1 mouse cellular context compared by ENCODE assay signal in the genomic region with DNA sequence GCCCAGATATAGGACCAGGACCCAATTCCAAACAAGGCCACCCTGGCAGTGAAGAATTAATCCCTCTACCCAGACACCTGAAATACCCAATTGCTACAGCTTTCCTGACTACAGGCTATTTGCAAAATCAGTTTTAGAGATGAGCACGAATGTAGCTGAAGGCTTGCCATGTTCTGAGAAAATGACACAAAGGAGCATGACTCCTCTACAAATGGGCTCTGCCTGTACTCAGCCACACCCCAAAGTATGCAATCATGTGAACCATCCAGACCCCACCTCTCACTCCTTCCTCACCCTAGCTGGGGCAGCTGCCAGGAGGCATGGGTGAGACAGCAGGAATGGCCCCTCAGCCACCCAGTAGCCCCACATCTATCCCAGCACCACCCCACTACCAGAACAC.
TF ChIP-seq lines count a peak whose summit lies in the region.

No protein-coding gene starts in this region.

TF ChIP-seq in MEL, 35 proteins besides CTCF, POLR2A, EP300 and RAD21:
- no peak for TF ChIP-seq ZNF384 (IDR thresholded peaks at IDR 0.05; ENCODE audit: low read depth, low read length)
- peak; percentile 99 for TF ChIP-seq MXI1 (IDR thresholded peaks at IDR 0.05; ENCODE audit: low read depth, low read length)
- peak; percentile 45 for TF ChIP-seq USF1 (IDR thresholded peaks at IDR 0.05; ENCODE audit: low read depth, low read length)
- peak; percentile 62; the same call in 1 of the 2 replicates for TF ChIP-seq MAX (IDR thresholded peaks at IDR 0.05; ENCODE audit: low read length)
- TF ChIP-seq ELF1 (IDR thresholded peaks at IDR 0.05; ENCODE audit: low read depth, low read length), result no peak
- no peak for TF ChIP-seq GATA1 (IDR thresholded peaks at IDR 0.05; ENCODE audit: low read depth, low read length)
- 0 out of 2 replicates have a peak, but pooled peaks have one; percentile 10 for TF ChIP-seq TBP (IDR thresholded peaks at IDR 0.05; ENCODE audit: low read depth, low read length)
- TF ChIP-seq SIN3A (IDR thresholded peaks at IDR 0.05; ENCODE audit: low read length), result peak; percentile 79
